Mouse (Mus musculus) cerebellum, adult 2 months (tissue): Measurements from ENCODE around the gene 2010111I01Rik.

Source experiments
- CTCF ChIP-seq: fragments of 200-500 bp; IDR thresholded peaks from 2 replicates; pipeline ENCODE4 v1.5.1; 2011; ENCODE audit warnings: low read depth, mild to moderate bottlenecking, control low read depth, low read length, moderate library complexity, borderline replicate concordance; ENCODE audit not compliant: insufficient read depth
- POLR2A ChIP-seq: fragments of 200-500 bp; IDR thresholded peaks from 2 replicates; pipeline ENCODE4 v1.6.1; 2011; ENCODE audit warnings: low read length, control low read depth, borderline replicate concordance; ENCODE audit not compliant: insufficient read depth

- TF ChIP-seq CTCF (no peak), POLR2A (no peak)
Measured at GRCm38 (mm10) chr13:63135994-63136393, 171.3 kb downstream of the 2010111I01Rik start.
